Mouse (Mus musculus) bone marrow macrophage, adult 2 months (primary cell): ENCODE results near the gene Fgf14.

Experiments
- CTCF ChIP-seq: IDR thresholded peaks from 2 replicates; pipeline ENCODE4 v1.5.1; 2012; ENCODE audit warnings: low read depth, mild to moderate bottlenecking, low read length, moderate library complexity
- POLR2A ChIP-seq: IDR thresholded peaks from 2 replicates; pipeline ENCODE4 v1.6.1; 2012; ENCODE audit warnings: mild to moderate bottlenecking, low read depth, low read length, borderline replicate concordance

- TF ChIP-seq CTCF (no peak), POLR2A (no peak)
Measured at GRCm38 (mm10) chr14:124566445-124566844, 110.5 kb downstream of the Fgf14 start.
